Mouse (Mus musculus): ENCODE data around the gene Cd274. TPM values are rescaled to one million over a fixed set of nuclear protein-coding genes. Genes with fewer than 3 reads are reported as not detected.

Cd274 gene
- polyA plus RNA-seq, 1 experiment from 2014 or later = 4.1 TPM

- H3K4me3 ChIP-seq (ENCODE audit: low read length) = no peak overlapping the region
- 83% methylated on average over 16 of the region's 16 CpGs for WGBS
- H3K36me3 ChIP-seq (ENCODE audit: control insufficient read depth, insufficient read depth) = no peaks in the 10 kb centered on the region
- H3K27me3 ChIP-seq (ENCODE audit: control insufficient read depth, insufficient read depth, low read length) = no peaks in the 10 kb centered on the region
- no peaks in the 10 kb centered on the region for H3K9me3 ChIP-seq (replicated peaks; ENCODE audit: control insufficient read depth, low read length)
- no peak for ATAC-seq (replicated peaks; ENCODE audit: extremely low read depth, insufficient read depth, low FRiP score)
- no peak overlapping the region for H3K4me2 ChIP-seq (ENCODE audit: low read depth, low read length)
- peaks cover 13% of the 10 kb centered on the region for H3K4me1 ChIP-seq (ENCODE audit: control insufficient read depth, insufficient read depth, low read length)
- no peak overlapping the region for H3K9ac ChIP-seq (ENCODE audit: low read length)
- no peak overlapping the region for H3K27ac ChIP-seq (ENCODE audit: low read length)
Measured at GRCm38 (mm10) chr19:29422013-29422645, 54.9 kb downstream of the Cd274 start.

GRCm38 (mm10) chr19:29422796-29423195 lies 55.5 kb downstream of the Cd274 start:
- H3K4me3 ChIP-seq (ENCODE audit: low read length) = no peak overlapping the region
- no peak for ATAC-seq (replicated peaks; ENCODE audit: extremely low read depth, insufficient read depth, low FRiP score)
- H3K27ac ChIP-seq (ENCODE audit: low read length) = no peak overlapping the region
- H3K36me3 ChIP-seq (ENCODE audit: control insufficient read depth, insufficient read depth) = no peaks in the 10 kb centered on the region
- no peak overlapping the region for H3K4me2 ChIP-seq (ENCODE audit: low read depth, low read length)
- peaks cover 12% of the 10 kb centered on the region for H3K4me1 ChIP-seq (ENCODE audit: control insufficient read depth, insufficient read depth, low read length)
- H3K9me3 ChIP-seq (replicated peaks; ENCODE audit: control insufficient read depth, low read length) = no peaks in the 10 kb centered on the region
- no peak overlapping the region for H3K9ac ChIP-seq (ENCODE audit: low read length)
- H3K27me3 ChIP-seq (ENCODE audit: control insufficient read depth, insufficient read depth, low read length) = no peaks in the 10 kb centered on the region
- WGBS = 79% methylated on average over 7 of the region's 7 CpGs

- H3K27me3 ChIP-seq (ENCODE audit: control insufficient read depth, insufficient read depth, low read length) = no peaks in the 10 kb centered on the region
- 71% methylated on average over 3 of the region's 3 CpGs for WGBS
- H3K9ac ChIP-seq (ENCODE audit: low read length) = no peak overlapping the region
- no peak overlapping the region for H3K27ac ChIP-seq (ENCODE audit: low read length)
- H3K36me3 ChIP-seq (ENCODE audit: control insufficient read depth, insufficient read depth) = no peaks in the 10 kb centered on the region
- no peak for ATAC-seq (replicated peaks; ENCODE audit: extremely low read depth, insufficient read depth, low FRiP score)
- H3K4me1 ChIP-seq (ENCODE audit: control insufficient read depth, insufficient read depth, low read length) = no peaks in the 10 kb centered on the region
- H3K9me3 ChIP-seq (replicated peaks; ENCODE audit: control insufficient read depth, low read length) = peaks cover 4% of the 10 kb centered on the region
- no peak overlapping the region for H3K4me2 ChIP-seq (ENCODE audit: low read depth, low read length)
- no peak overlapping the region for H3K4me3 ChIP-seq (ENCODE audit: low read length)
Measured at GRCm38 (mm10) chr19:29430516-29430915, 63.3 kb downstream of the Cd274 start.

GRCm38 (mm10) chr19:29430953-29431352 lies 63.7 kb downstream of the Cd274 start:
- no peak overlapping the region for H3K4me3 ChIP-seq (ENCODE audit: low read length)
- peaks cover 4% of the 10 kb centered on the region for H3K9me3 ChIP-seq (replicated peaks; ENCODE audit: control insufficient read depth, low read length)
- no peak overlapping the region for H3K4me2 ChIP-seq (ENCODE audit: low read depth, low read length)
- H3K27me3 ChIP-seq (ENCODE audit: control insufficient read depth, insufficient read depth, low read length) = no peaks in the 10 kb centered on the region
- WGBS = 61% methylated on average over 3 of the region's 3 CpGs
- no peaks in the 10 kb centered on the region for H3K4me1 ChIP-seq (ENCODE audit: control insufficient read depth, insufficient read depth, low read length)
- H3K36me3 ChIP-seq (ENCODE audit: control insufficient read depth, insufficient read depth) = no peaks in the 10 kb centered on the region
- no peak overlapping the region for H3K27ac ChIP-seq (ENCODE audit: low read length)
- H3K9ac ChIP-seq (ENCODE audit: low read length) = no peak overlapping the region
- ATAC-seq (replicated peaks; ENCODE audit: extremely low read depth, insufficient read depth, low FRiP score) = no peak

GRCm38 (mm10) chr19:29436793-29437479 lies 69.7 kb downstream of the Cd274 start:
- WGBS = 84% methylated on average over 18 of the region's 18 CpGs
- no peaks in the 10 kb centered on the region for H3K36me3 ChIP-seq (ENCODE audit: control insufficient read depth, insufficient read depth)
- H3K9ac ChIP-seq (ENCODE audit: low read length) = no peak overlapping the region
- H3K4me2 ChIP-seq (ENCODE audit: low read depth, low read length) = no peak overlapping the region
- no peak for ATAC-seq (replicated peaks; ENCODE audit: extremely low read depth, insufficient read depth, low FRiP score)
- H3K27ac ChIP-seq (ENCODE audit: low read length) = no peak overlapping the region
- no peaks in the 10 kb centered on the region for H3K27me3 ChIP-seq (ENCODE audit: control insufficient read depth, insufficient read depth, low read length)
- no peaks in the 10 kb centered on the region for H3K4me1 ChIP-seq (ENCODE audit: control insufficient read depth, insufficient read depth, low read length)
- no peaks in the 10 kb centered on the region for H3K9me3 ChIP-seq (replicated peaks; ENCODE audit: control insufficient read depth, low read length)
- no peak overlapping the region for H3K4me3 ChIP-seq (ENCODE audit: low read length)

Other genes starting within 250 kb of the Cd274 start
- gene Jak2, start 115.6 kb upstream of the Cd274 start, polyA plus RNA-seq (2015; fragmentation: Nextera tagmentation; extraction: Ambion mirVana) = 5.5 and 6.4 TPM in 2 replicates
- 4.0 and 4.7 TPM in 2 replicates for gene Insl6, start 42.1 kb upstream of the Cd274 start, polyA plus RNA-seq (2015; fragmentation: Nextera tagmentation; extraction: Ambion mirVana)
- gene Rln1, start 32.8 kb upstream of the Cd274 start, polyA plus RNA-seq (2015; fragmentation: Nextera tagmentation; extraction: Ambion mirVana) = not detected in 2 replicates
- 53.1 and 88.0 TPM in 2 replicates for gene Plgrkt, start 65 bp upstream of the Cd274 start, polyA plus RNA-seq (2015; fragmentation: Nextera tagmentation; extraction: Ambion mirVana)
- 0.26 and 0.41 TPM in 2 replicates for gene Pdcd1lg2, start 43.5 kb downstream of the Cd274 start, polyA plus RNA-seq (2015; fragmentation: Nextera tagmentation; extraction: Ambion mirVana)
- 6.7 and 6.9 TPM in 2 replicates for gene Ric1, start 154.8 kb downstream of the Cd274 start, polyA plus RNA-seq (2015; fragmentation: Nextera tagmentation; extraction: Ambion mirVana)